Comparison of ENCODE assay signal across 18 mouse cellular contexts in genomic region chr7:117317362-117317761, GRCm38 (mm10).
DNase-seq lines count a peak whose midpoint lies in the region; ATAC-seq and TF ChIP-seq lines count a peak whose summit lies in the region.
"Had no signal": no experiment of that assay in that cellular context is flagged by ENCODE, and none has a peak within 500 bp of the region (broad histone marks: within the 10 kb centered on the region; RNA-seq: fewer than 3 reads in every experiment).

No protein-coding gene starts in this region.

- no peak for ATAC-seq in hindbrain, embryonic 14.5 days (ENCODE audit: low FRiP score)
- no peak for ATAC-seq in stomach, postnatal 0 days (ENCODE audit: low FRiP score, low TSS enrichment)
- ATAC-seq in lung, postnatal 0 days, result no peak
- ATAC-seq: CD4-positive, CD25-positive, alpha-beta regulatory T cell, adult 4 months; midbrain, embryonic 13.5 days had no signal

- no peaks in the 10 kb centered on the region for H3K9me3 ChIP-seq in hindbrain, embryonic 14.5 days (ENCODE audit: control insufficient read depth, low read length)
- no peaks in the 10 kb centered on the region for H3K9me3 ChIP-seq in hindbrain, embryonic 10.5 days
- H3K9me3 ChIP-seq in stomach, postnatal 0 days (ENCODE audit: control insufficient read depth, low read length), result no peaks in the 10 kb centered on the region
- H3K9me3 ChIP-seq in lung, postnatal 0 days (ENCODE audit: low read length), result no peaks in the 10 kb centered on the region
- H3K9me3 ChIP-seq: embryonic facial prominence, embryonic 12.5 days; heart, embryonic 10.5 days; limb, embryonic 15.5 days; midbrain, embryonic 13.5 days had no signal

- no peak for TF ChIP-seq CTCF in stomach, postnatal 0 days (IDR thresholded peaks at IDR 0.05; ENCODE audit: low read depth)
- TF ChIP-seq CTCF in lung, postnatal 0 days (IDR thresholded peaks at IDR 0.05), result no peak

- H3K4me1 ChIP-seq in hindbrain, embryonic 14.5 days (replicated peaks; ENCODE audit: control insufficient read depth, insufficient read depth, low read length), result no peaks in the 10 kb centered on the region
- no peaks in the 10 kb centered on the region for H3K4me1 ChIP-seq in hindbrain, embryonic 10.5 days (replicated peaks)
- H3K4me1 ChIP-seq in stomach, postnatal 0 days (replicated peaks; ENCODE audit: control insufficient read depth, insufficient read depth), result no peaks in the 10 kb centered on the region
- H3K4me1 ChIP-seq in lung, postnatal 0 days (ENCODE audit: insufficient read depth, low read depth, low read length), result no peaks in the 10 kb centered on the region
- H3K4me1 ChIP-seq: embryonic facial prominence, embryonic 12.5 days; heart, embryonic 10.5 days; limb, embryonic 15.5 days; midbrain, embryonic 13.5 days had no signal

- no peak for TF ChIP-seq EP300 in stomach, postnatal 0 days (optimal IDR thresholded peaks at IDR 0.05)
- no peak for TF ChIP-seq EP300 in lung, postnatal 0 days (IDR thresholded peaks at IDR 0.05)

- no peaks in the 10 kb centered on the region for H3K27me3 ChIP-seq in hindbrain, embryonic 14.5 days (ENCODE audit: control insufficient read depth, insufficient read depth, low read length)
- no peaks in the 10 kb centered on the region for H3K27me3 ChIP-seq in hindbrain, embryonic 10.5 days (ENCODE audit: insufficient read depth, poor library complexity, severe bottlenecking)
- H3K27me3 ChIP-seq in stomach, postnatal 0 days (ENCODE audit: control insufficient read depth, insufficient read depth, low read length), result no peaks in the 10 kb centered on the region
- H3K27me3 ChIP-seq in lung, postnatal 0 days (replicated peaks; ENCODE audit: insufficient read depth, low read length), result no peaks in the 10 kb centered on the region
- H3K27me3 ChIP-seq: embryonic facial prominence, embryonic 12.5 days; limb, embryonic 15.5 days; midbrain, embryonic 13.5 days had no signal

- no peak overlapping the region for H3K4me3 ChIP-seq in hindbrain, embryonic 14.5 days (replicated peaks; ENCODE audit: low read length)
- H3K4me3 ChIP-seq in hindbrain, embryonic 10.5 days, result no peak overlapping the region
- H3K4me3 ChIP-seq in stomach, postnatal 0 days (ENCODE audit: low read depth, low read length), result no peak overlapping the region
- H3K4me3 ChIP-seq in lung, postnatal 0 days (ENCODE audit: low read depth, low read length), result no peak overlapping the region
- H3K4me3 ChIP-seq: embryonic facial prominence, embryonic 12.5 days; gastrocnemius, adult 2 months; heart, embryonic 10.5 days; limb, embryonic 15.5 days; midbrain, embryonic 13.5 days had no signal

- no peak overlapping the region for H3K9ac ChIP-seq in hindbrain, embryonic 14.5 days
- H3K9ac ChIP-seq in stomach, postnatal 0 days (ENCODE audit: low read length), result no peak overlapping the region
- no peak overlapping the region for H3K9ac ChIP-seq in lung, postnatal 0 days (replicated peaks; ENCODE audit: low read depth)
- H3K9ac ChIP-seq: embryonic facial prominence, embryonic 12.5 days; limb, embryonic 15.5 days; midbrain, embryonic 13.5 days had no signal

- DNase-seq in hindbrain, embryonic 14.5 days (ENCODE audit: low spot score), result peak; percentile 47
- no peak for DNase-seq in hindbrain, embryonic 10.5 days (ENCODE audit: low spot score)
- DNase-seq in fibroblast of lung, adult 2 months (ENCODE audit: low read depth), result peak; percentile 14
- DNase-seq in frontal cortex, postnatal 14 days (ENCODE audit: low spot score in 2 of 2), result peak; percentile 16 to 17
- peak; percentile 15 to 26 for DNase-seq in right cerebral cortex, adult 2 months (ENCODE audit: low spot score in 2 of 2)
- DNase-seq in stomach, postnatal 0 days (ENCODE audit: low spot score), result no peak
- no peak for DNase-seq in lung, postnatal 0 days (ENCODE audit: low spot score)
- DNase-seq: adrenal gland, postnatal 10 days; gastrocnemius, adult 2 months; heart, postnatal 14 days; kidney, adult 2 months; lung, adult 18-20 months had no signal

- no peaks in the 10 kb centered on the region for H3K36me3 ChIP-seq in hindbrain, embryonic 14.5 days (replicated peaks; ENCODE audit: control insufficient read depth, insufficient read depth)
- no peaks in the 10 kb centered on the region for H3K36me3 ChIP-seq in hindbrain, embryonic 10.5 days
- no peaks in the 10 kb centered on the region for H3K36me3 ChIP-seq in stomach, postnatal 0 days (ENCODE audit: control insufficient read depth, insufficient read depth, low read length)
- no peaks in the 10 kb centered on the region for H3K36me3 ChIP-seq in lung, postnatal 0 days (ENCODE audit: insufficient read depth, low read length)
- H3K36me3 ChIP-seq: embryonic facial prominence, embryonic 12.5 days; heart, embryonic 10.5 days; limb, embryonic 15.5 days; midbrain, embryonic 13.5 days had no signal

- H3K27ac ChIP-seq in hindbrain, embryonic 14.5 days, result no peak overlapping the region
- H3K27ac ChIP-seq in hindbrain, embryonic 10.5 days, result no peak overlapping the region
- H3K27ac ChIP-seq in stomach, postnatal 0 days (replicated peaks), result no peak overlapping the region
- H3K27ac ChIP-seq in lung, postnatal 0 days (ENCODE audit: low read length), result no peak overlapping the region
- H3K27ac ChIP-seq: embryonic facial prominence, embryonic 12.5 days; gastrocnemius, adult 2 months; heart, embryonic 10.5 days; limb, embryonic 15.5 days; macrophage; midbrain, embryonic 13.5 days had no signal

- H3K4me2 ChIP-seq in hindbrain, embryonic 14.5 days (replicated peaks), result no peak overlapping the region
- no peak overlapping the region for H3K4me2 ChIP-seq in stomach, postnatal 0 days (replicated peaks; ENCODE audit: low read depth)
- H3K4me2 ChIP-seq in lung, postnatal 0 days (replicated peaks; ENCODE audit: low read depth, low read length), result no peak overlapping the region
- H3K4me2 ChIP-seq: embryonic facial prominence, embryonic 12.5 days; limb, embryonic 15.5 days; midbrain, embryonic 13.5 days had no signal

- 66% methylated on average over 2 of the region's 2 CpGs for WGBS in hindbrain, embryonic 14.5 days
- 87% methylated on average over 2 of the region's 2 CpGs for WGBS in hindbrain, embryonic 10.5 days
- whole genome bisulfite sequencing in stomach, postnatal 0 days, result 30% methylated on average over 2 of the region's 2 CpGs
- 53% methylated on average over 2 of the region's 2 CpGs for WGBS in lung, postnatal 0 days

Comparison
In these comparisons a context has a peak if more than half of its experiments do, and no peak if none do; other contexts are left out.
1. DNase-seq: peak in hindbrain, embryonic 14.5 days (single experiment), fibroblast of lung, adult 2 months (single experiment), frontal cortex, postnatal 14 days (2 of 2) and right cerebral cortex, adult 2 months (2 of 2); none in hindbrain, embryonic 10.5 days (single experiment), stomach, postnatal 0 days (single experiment) and lung, postnatal 0 days (single experiment).